12 mouse cellular contexts compared by ENCODE assay signal in the genomic region with DNA sequence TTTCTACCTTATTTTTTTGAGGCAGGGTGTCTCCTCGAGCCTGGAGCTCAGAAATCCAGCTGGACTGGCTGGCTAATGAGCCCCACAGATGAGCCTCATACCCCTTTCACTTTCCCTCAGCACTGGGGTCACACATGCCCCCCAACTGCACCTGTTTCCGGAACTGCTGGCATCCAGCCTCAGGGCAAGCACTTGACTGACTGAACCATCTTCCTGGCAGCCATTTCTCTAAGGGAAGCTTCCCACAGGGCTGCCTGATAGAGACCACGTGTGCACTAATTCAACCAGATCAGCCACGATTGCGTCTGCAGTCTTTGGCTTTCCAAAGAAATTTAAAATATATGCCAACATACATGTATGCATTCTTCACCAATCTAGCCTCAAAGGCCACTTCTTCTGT. TPM values are rescaled to one million over a fixed set of nuclear protein-coding genes. Genes with fewer than 3 reads are reported as not detected.
DNase-seq lines count a peak whose midpoint lies in the region; ATAC-seq lines count a peak whose summit lies in the region.
"Had no signal": no experiment of that assay in that cellular context is flagged by ENCODE, and none has a peak within 500 bp of the region (broad histone marks: within the 10 kb centered on the region; RNA-seq: fewer than 3 reads in every experiment).

No protein-coding gene starts in this region.

- 41% methylated on average over 5 of the region's 5 CpGs for WGBS in limb, embryonic 15.5 days

- DNase-seq in kidney, adult 18-20 months: peak; percentile 7
- DNase-seq in kidney, postnatal 10 days: no peak
- peak; percentile 13 for DNase-seq in urinary bladder, adult 2 months (ENCODE audit: low spot score)
- no peak for DNase-seq in urinary bladder, postnatal 14 days (ENCODE audit: low spot score)
- no peak for DNase-seq in natural killer cell, adult 2 months (ENCODE audit: low spot score in 2 of 2)
- DNase-seq in gastrocnemius, postnatal 25 days: no peak
- no peak for DNase-seq in urinary bladder, postnatal 25 days (ENCODE audit: low spot score)
- DNase-seq: cerebellum, adult 11 months had no signal

- no peak overlapping the region for H3K9ac ChIP-seq in limb, embryonic 15.5 days
- H3K9ac ChIP-seq: heart, embryonic 12.5 days; lung, embryonic 14.5 days had no signal

- peaks cover 49% of the 10 kb centered on the region for H3K4me1 ChIP-seq in limb, embryonic 15.5 days

- no peak overlapping the region for H3K4me3 ChIP-seq in limb, embryonic 15.5 days
- H3K4me3 ChIP-seq: erythroblast, embryonic 14.5 days; heart, embryonic 12.5 days had no signal

- peaks cover 36% of the 10 kb centered on the region for H3K36me3 ChIP-seq in limb, embryonic 15.5 days

- H3K9me3 ChIP-seq in limb, embryonic 15.5 days: no peaks in the 10 kb centered on the region
- H3K9me3 ChIP-seq: heart, embryonic 12.5 days had no signal

- no peak for ATAC-seq in limb, embryonic 15.5 days (ENCODE audit: insufficient number of reproducible peaks, low FRiP score, low TSS enrichment, low read depth)

- peak overlapping the region; percentile 38 for H3K27ac ChIP-seq in limb, embryonic 15.5 days

- H3K27me3 ChIP-seq in limb, embryonic 15.5 days: no peaks in the 10 kb centered on the region
- H3K27me3 ChIP-seq: heart, embryonic 12.5 days had no signal

- no peak overlapping the region for H3K4me2 ChIP-seq in limb, embryonic 15.5 days
- H3K4me2 ChIP-seq: heart, embryonic 12.5 days; lung, embryonic 14.5 days had no signal

RNA-seq across cellular contexts. Expression of gene Ezr, which starts 37.1 kb away (rescaled TPM):
- polyA plus RNA-seq in urinary bladder, adult 2 months (2012; rRNA removed): 104 and 106 TPM in 2 replicates
- polyA plus RNA-seq in limb, embryonic 15.5 days (2015; fragmentation: Nextera tagmentation; extraction: Ambion mirVana): 114 and 115 TPM in 2 replicates
- 1 to 10 TPM; 2.2 to 2.9 TPM for total RNA-seq in gastrocnemius, postnatal 25 days (2021)

Comparison
In these comparisons a context has a peak if more than half of its experiments do, and no peak if none do; other contexts are left out.
1. DNase-seq: peak in kidney, adult 18-20 months (single experiment) and urinary bladder, adult 2 months (single experiment); none in kidney, postnatal 10 days (single experiment), urinary bladder, postnatal 14 days (single experiment), natural killer cell, adult 2 months (0 of 2), gastrocnemius, postnatal 25 days (single experiment) and urinary bladder, postnatal 25 days (single experiment).